Mouse (Mus musculus): ENCODE measurements around the gene Fitm2. TPM values are rescaled to one million over a fixed set of nuclear protein-coding genes. Genes with fewer than 3 reads are reported as not detected.

The Fitm2 gene
- polyA plus RNA-seq (2012; rRNA removed) = 19.9 and 21.9 TPM in 2 replicates

GRCm38 (mm10) chr2:163472466-163472851, at the start of gene Fitm2:
Fitm2 (minus strand) TSS chr2:163472629.
- Histone ChIP-seq H3K4me3 (ENCODE audit: insufficient read depth, low read depth, low read length) (peak within 1 kb of the TSS; percentile 96), H3K36me3 (ENCODE audit: control insufficient read depth, insufficient read depth, low read length) (no peaks in the 10 kb centered on the region), H3K4me1 (ENCODE audit: control insufficient read depth, insufficient read depth, low read length) (peaks cover 7% of the 10 kb centered on the region; the same call in 1 of the 2 replicates), H3K27ac (ENCODE audit: insufficient read depth, low read depth, low read length) (peak within 1 kb of the TSS; percentile 81), H3K27me3 (replicated peaks; ENCODE audit: control insufficient read depth, insufficient read depth, low read length) (no peaks in the 10 kb centered on the region)
- TF ChIP-seq CTCF (conservative IDR thresholded peaks at IDR 0.05; ENCODE audit: insufficient read depth, insufficient read length, low read depth, low read length) = peak; percentile 98; the same call in 1 of the 2 replicates
- TF ChIP-seq POLR2A (IDR thresholded peaks at IDR 0.05; ENCODE audit: low read depth, low read length) = peak; percentile 52
- WGBS = under 1% methylated on average over 30 of the region's 30 CpGs
- DNase-seq = peak; percentile 98

- Histone ChIP-seq H3K27ac (ENCODE audit: insufficient read depth, low read depth, low read length) (no peak within 1 kb of the TSS), H3K4me1 (ENCODE audit: control insufficient read depth, insufficient read depth, low read length) (no peaks in the 10 kb centered on the region), H3K27me3 (replicated peaks; ENCODE audit: control insufficient read depth, insufficient read depth, low read length) (no peaks in the 10 kb centered on the region), H3K4me3 (ENCODE audit: insufficient read depth, low read depth, low read length) (no peak within 1 kb of the TSS), H3K36me3 (ENCODE audit: control insufficient read depth, insufficient read depth, low read length) (no peaks in the 10 kb centered on the region)
- DNase-seq = no peak
- TF ChIP-seq CTCF (conservative IDR thresholded peaks at IDR 0.05; ENCODE audit: insufficient read depth, insufficient read length, low read depth, low read length) (no peak), POLR2A (IDR thresholded peaks at IDR 0.05; ENCODE audit: low read depth, low read length) (no peak)
- 71% methylated on average over 10 of the region's 10 CpGs for WGBS
These were observed 34.0 kb upstream of the Fitm2 start, which contains the start of gene Hnf4a for GRCm38 (mm10) chr2:163506300-163507004. Hnf4a (plus strand) TSS chr2:163506808.

- TF ChIP-seq POLR2A (IDR thresholded peaks at IDR 0.05; ENCODE audit: low read depth, low read length) = no peak
- no peak for TF ChIP-seq CTCF (conservative IDR thresholded peaks at IDR 0.05; ENCODE audit: insufficient read depth, insufficient read length, low read depth, low read length)
- DNase-seq = no peak
- Histone ChIP-seq H3K27me3 (replicated peaks; ENCODE audit: control insufficient read depth, insufficient read depth, low read length) (no peaks in the 10 kb centered on the region), H3K4me1 (ENCODE audit: control insufficient read depth, insufficient read depth, low read length) (no peaks in the 10 kb centered on the region), H3K27ac (ENCODE audit: insufficient read depth, low read depth, low read length) (no peak overlapping the region), H3K36me3 (ENCODE audit: control insufficient read depth, insufficient read depth, low read length) (no peaks in the 10 kb centered on the region), H3K4me3 (ENCODE audit: insufficient read depth, low read depth, low read length) (no peak overlapping the region)
- 51% methylated on average over 7 of the region's 7 CpGs for WGBS
These were observed 30.8 kb upstream of the Fitm2 start for GRCm38 (mm10) chr2:163503191-163503590.

GRCm38 (mm10) chr2:163502219-163502618, 29.8 kb upstream of the Fitm2 start:
- Histone ChIP-seq H3K4me1 (ENCODE audit: control insufficient read depth, insufficient read depth, low read length) (no peaks in the 10 kb centered on the region), H3K27me3 (replicated peaks; ENCODE audit: control insufficient read depth, insufficient read depth, low read length) (no peaks in the 10 kb centered on the region), H3K36me3 (ENCODE audit: control insufficient read depth, insufficient read depth, low read length) (no peaks in the 10 kb centered on the region), H3K27ac (ENCODE audit: insufficient read depth, low read depth, low read length) (no peak overlapping the region), H3K4me3 (ENCODE audit: insufficient read depth, low read depth, low read length) (no peak overlapping the region)
- peak; percentile 47 for DNase-seq
- WGBS = 56% methylated on average over 2 of the region's 2 CpGs
- TF ChIP-seq POLR2A (IDR thresholded peaks at IDR 0.05; ENCODE audit: low read depth, low read length) = no peak

GRCm38 (mm10) chr2:163494456-163494855, 22.0 kb upstream of the Fitm2 start:
- Histone ChIP-seq H3K4me3 (ENCODE audit: insufficient read depth, low read depth, low read length) (no peak overlapping the region), H3K27ac (ENCODE audit: insufficient read depth, low read depth, low read length) (no peak overlapping the region), H3K36me3 (ENCODE audit: control insufficient read depth, insufficient read depth, low read length) (no peaks in the 10 kb centered on the region), H3K27me3 (replicated peaks; ENCODE audit: control insufficient read depth, insufficient read depth, low read length) (no peaks in the 10 kb centered on the region), H3K4me1 (ENCODE audit: control insufficient read depth, insufficient read depth, low read length) (no peaks in the 10 kb centered on the region)
- TF ChIP-seq POLR2A (IDR thresholded peaks at IDR 0.05; ENCODE audit: low read depth, low read length) (no peak), CTCF (conservative IDR thresholded peaks at IDR 0.05; ENCODE audit: insufficient read depth, insufficient read length, low read depth, low read length) (no peak)
- 50% methylated on average over 6 of the region's 6 CpGs for WGBS
- DNase-seq = no peak

GRCm38 (mm10) chr2:163493976-163494375, 21.5 kb upstream of the Fitm2 start:
- no peak for DNase-seq
- Histone ChIP-seq H3K27me3 (replicated peaks; ENCODE audit: control insufficient read depth, insufficient read depth, low read length) (no peaks in the 10 kb centered on the region), H3K36me3 (ENCODE audit: control insufficient read depth, insufficient read depth, low read length) (no peaks in the 10 kb centered on the region), H3K4me3 (ENCODE audit: insufficient read depth, low read depth, low read length) (no peak overlapping the region), H3K4me1 (ENCODE audit: control insufficient read depth, insufficient read depth, low read length) (no peaks in the 10 kb centered on the region), H3K27ac (ENCODE audit: insufficient read depth, low read depth, low read length) (no peak overlapping the region)
- no peak for TF ChIP-seq CTCF (conservative IDR thresholded peaks at IDR 0.05; ENCODE audit: insufficient read depth, insufficient read length, low read depth, low read length)
- TF ChIP-seq POLR2A (IDR thresholded peaks at IDR 0.05; ENCODE audit: low read depth, low read length) = no peak
- 46% methylated on average over 5 of the region's 5 CpGs for WGBS

GRCm38 (mm10) chr2:163493031-163493430, 20.6 kb upstream of the Fitm2 start:
- H3K36me3 ChIP-seq (ENCODE audit: control insufficient read depth, insufficient read depth, low read length) = no peaks in the 10 kb centered on the region
- H3K4me1 ChIP-seq (ENCODE audit: control insufficient read depth, insufficient read depth, low read length) = no peaks in the 10 kb centered on the region
- DNase-seq = no peak
- WGBS = 54% methylated on average over 5 of the region's 5 CpGs
- H3K27ac ChIP-seq (ENCODE audit: insufficient read depth, low read depth, low read length) = no peak overlapping the region
- TF ChIP-seq CTCF (conservative IDR thresholded peaks at IDR 0.05; ENCODE audit: insufficient read depth, insufficient read length, low read depth, low read length) = no peak
- no peak overlapping the region for H3K4me3 ChIP-seq (ENCODE audit: insufficient read depth, low read depth, low read length)
- no peaks in the 10 kb centered on the region for H3K27me3 ChIP-seq (replicated peaks; ENCODE audit: control insufficient read depth, insufficient read depth, low read length)

Measured in kidney, adult 2 months (tissue).